Mouse (Mus musculus): ENCODE measurements around the gene Hif3a.
A peak's percentile ranks its signal among the peaks of the same experiment; 100 is the strongest.

Gene Hif3a

GRCm38 (mm10) chr7:17024814-17025504, 37.3 kb downstream of the Hif3a start:
- no peak for DNase-seq (ENCODE audit: low read depth, low spot score)

- DNase-seq (ENCODE audit: low read depth, low spot score) = no peak
Measured at GRCm38 (mm10) chr7:17024141-17024540, 38.1 kb downstream of the Hif3a start.

- no peak for DNase-seq (ENCODE audit: low read depth, low spot score)
Measured at GRCm38 (mm10) chr7:17023701-17024100, 38.5 kb downstream of the Hif3a start.

GRCm38 (mm10) chr7:17022176-17022575, 40.1 kb downstream of the Hif3a start:
- no peak for DNase-seq (ENCODE audit: low read depth, low spot score)

GRCm38 (mm10) chr7:17019426-17020166, 42.6 kb downstream of the Hif3a start:
- DNase-seq (ENCODE audit: low read depth, low spot score) = no peak

- no peak for DNase-seq (ENCODE audit: low read depth, low spot score)
Measured at GRCm38 (mm10) chr7:17017921-17018320, 44.3 kb downstream of the Hif3a start.

GRCm38 (mm10) chr7:17017036-17017435, 45.2 kb downstream of the Hif3a start:
- no peak for DNase-seq (ENCODE audit: low read depth, low spot score)

GRCm38 (mm10) chr7:17015381-17015780, 46.8 kb downstream of the Hif3a start:
- no peak for DNase-seq (ENCODE audit: low read depth, low spot score)

GRCm38 (mm10) chr7:17011909-17012590, 50.2 kb downstream of the Hif3a start:
- no peak for DNase-seq (ENCODE audit: low read depth, low spot score)

- DNase-seq (ENCODE audit: low read depth, low spot score) = no peak
Measured at GRCm38 (mm10) chr7:17010010-17010347, 52.2 kb downstream of the Hif3a start.

- DNase-seq (ENCODE audit: low read depth, low spot score) = no peak
Measured at GRCm38 (mm10) chr7:17009326-17010009, 52.8 kb downstream of the Hif3a start.

GRCm38 (mm10) chr7:17007300-17007699, 54.9 kb downstream of the Hif3a start:
- DNase-seq (ENCODE audit: low read depth, low spot score) = no peak

- no peak for DNase-seq (ENCODE audit: low read depth, low spot score)
Measured at GRCm38 (mm10) chr7:17004716-17005115, 57.5 kb downstream of the Hif3a start.

- no peak for DNase-seq (ENCODE audit: low read depth, low spot score)
Measured at GRCm38 (mm10) chr7:17003230-17003960, 58.8 kb downstream of the Hif3a start.

- DNase-seq (ENCODE audit: low read depth, low spot score) = peak; percentile 52
Measured at GRCm38 (mm10) chr7:17002375-17003195, 59.6 kb downstream of the Hif3a start.

- DNase-seq (ENCODE audit: low read depth, low spot score) = peak; percentile 50
Measured at GRCm38 (mm10) chr7:16999650-17000049, 62.6 kb downstream of the Hif3a start.

- no peak for DNase-seq (ENCODE audit: low read depth, low spot score)
Measured at GRCm38 (mm10) chr7:16999233-16999632, 63.0 kb downstream of the Hif3a start.

- no peak for DNase-seq (ENCODE audit: low read depth, low spot score)
Measured at GRCm38 (mm10) chr7:16995345-16995744, 66.9 kb downstream of the Hif3a start.

GRCm38 (mm10) chr7:16994400-16994799, 67.8 kb downstream of the Hif3a start:
- DNase-seq (ENCODE audit: low read depth, low spot score) = no peak

- peak; percentile 52 for DNase-seq (ENCODE audit: low read depth, low spot score)
Measured at GRCm38 (mm10) chr7:16993651-16994399, 68.4 kb downstream of the Hif3a start.

Measured in WW6 (cell line).